Mouse (Mus musculus) gonadal fat pad, adult 2 months (tissue): ENCODE data around the gene Col4a2. TPM values are rescaled to one million over a fixed set of nuclear protein-coding genes. Genes with fewer than 3 reads are reported as not detected.

Experiments used
- DNase-seq: peaks from one replicate; pipeline ENCODE4 v3.0.0-alpha.2; 2012; ENCODE audit warnings: low read depth
- polyA plus RNA-seq: library from polyadenylated mRNA; depleted of rRNA; stranded (reverse); fragments of >200 nt; gene quantifications from 2 replicates; pipeline ENCODE4 v1.2.3, GENCODE M21; 2012; rRNA removed

Col4a2 gene
- polyA plus RNA-seq, result 148 and 239 TPM in 2 replicates

GRCm38 (mm10) chr8:11312349-11313175, at the start of gene Col4a2, which contains the start of gene Col4a1:
Col4a2 (plus strand) TSS chr8:11312805.
Col4a1 (minus strand) TSS chr8:11312826.
- no peak for DNase-seq

- DNase-seq, result no peak
Measured at GRCm38 (mm10) chr8:11263848-11264247, 48.8 kb upstream of the Col4a2 start.

- no peak for DNase-seq
Measured at GRCm38 (mm10) chr8:11265971-11266370, 46.6 kb upstream of the Col4a2 start.

GRCm38 (mm10) chr8:11266471-11266870, 46.1 kb upstream of the Col4a2 start:
- DNase-seq, result no peak

DNA sequence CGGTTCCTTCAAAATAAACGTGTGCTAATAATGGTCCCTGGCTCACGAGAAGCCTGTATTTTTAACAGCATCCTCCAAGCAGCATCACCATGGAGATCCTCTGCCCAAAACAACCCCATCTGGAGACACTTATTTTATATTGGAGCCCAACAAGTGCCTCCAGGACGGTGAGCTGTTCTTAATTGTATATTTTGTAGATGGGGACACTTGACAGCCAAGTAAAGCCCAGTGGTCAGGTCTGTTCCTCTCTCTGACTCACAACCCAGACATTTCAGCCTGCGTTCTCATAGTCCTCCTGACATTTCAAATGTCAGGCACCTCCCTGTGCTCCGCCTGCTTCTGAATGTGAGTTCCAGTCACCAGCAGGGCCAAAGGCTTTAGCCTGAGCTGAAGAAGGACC, 43.9 kb upstream of the Col4a2 start:
- no peak for DNase-seq

GRCm38 (mm10) chr8:11270826-11271225, 41.8 kb upstream of the Col4a2 start:
- DNase-seq, result no peak

GRCm38 (mm10) chr8:11272205-11272604, 40.4 kb upstream of the Col4a2 start:
- DNase-seq, result no peak

DNA sequence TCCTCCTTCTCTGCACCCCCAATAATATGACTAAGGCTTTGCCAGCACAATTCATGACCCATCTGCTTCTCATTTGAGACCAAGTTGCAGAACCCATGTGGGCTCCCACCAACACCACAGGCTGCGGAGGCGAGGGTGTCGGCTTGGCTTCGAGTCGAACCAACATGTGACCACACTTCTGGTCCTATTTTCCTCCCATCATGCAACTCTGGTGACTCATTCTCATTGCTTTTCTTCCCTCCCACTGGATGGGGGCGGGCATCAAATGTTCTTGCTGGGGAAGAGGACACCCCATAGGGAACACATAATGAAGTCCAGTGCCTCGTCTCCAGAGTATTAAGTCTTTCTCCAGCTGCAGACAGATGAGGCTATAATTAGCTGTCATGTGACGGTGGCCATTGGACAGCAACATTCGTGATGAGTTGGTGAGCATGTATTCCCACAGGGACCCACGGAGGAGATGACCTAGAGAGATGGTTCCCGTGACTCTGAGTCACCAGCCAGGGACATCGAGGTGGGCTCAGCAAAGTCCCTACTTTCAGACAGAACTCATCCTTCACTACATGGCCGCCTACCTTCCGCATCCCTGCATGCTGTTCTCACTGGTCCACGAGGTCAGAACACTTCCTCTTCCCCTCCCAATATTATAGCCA, 39.0 kb upstream of the Col4a2 start:
- no peak for DNase-seq

DNA sequence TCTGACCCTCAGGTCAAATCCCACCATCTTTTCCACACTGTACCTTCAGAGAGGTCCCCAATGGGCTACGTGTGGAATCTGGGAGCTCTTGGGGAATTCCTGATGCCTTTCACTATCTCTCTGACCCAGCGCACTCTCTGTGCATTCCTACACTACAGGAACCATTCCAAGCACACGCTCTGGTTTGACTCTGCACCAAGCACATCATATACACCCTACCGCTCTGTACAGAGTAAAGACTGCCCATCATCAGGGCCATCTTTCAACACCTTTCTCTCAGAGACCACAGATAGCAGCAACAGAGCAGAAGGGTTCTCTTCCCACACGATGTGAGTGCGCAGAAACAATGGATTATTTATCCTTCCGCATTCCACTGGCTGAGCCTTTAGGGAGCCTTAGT, 38.2 kb upstream of the Col4a2 start:
- DNase-seq, result no peak

DNA sequence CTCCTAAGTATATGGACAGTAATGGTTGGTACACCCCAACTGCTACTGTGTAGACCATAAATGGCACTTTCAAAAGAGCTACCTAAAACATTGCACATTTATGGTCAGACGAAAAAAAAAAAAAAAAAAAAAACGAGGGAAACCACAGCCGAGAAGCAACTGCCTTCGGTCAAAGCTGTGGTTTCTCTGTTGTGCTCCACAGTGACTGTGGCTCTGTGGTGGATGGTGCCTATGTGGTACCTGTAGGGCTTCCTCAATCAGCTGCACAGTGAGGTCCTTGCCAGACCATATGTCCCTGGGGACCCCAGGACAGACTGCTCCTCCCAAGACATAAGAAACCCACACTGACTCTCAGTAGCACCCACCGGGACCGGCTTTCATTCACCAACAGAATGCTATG, 36.3 kb upstream of the Col4a2 start:
- DNase-seq, result no peak

GRCm38 (mm10) chr8:11277602-11278051, 35.0 kb upstream of the Col4a2 start:
- no peak for DNase-seq

GRCm38 (mm10) chr8:11278101-11278611, 34.4 kb upstream of the Col4a2 start:
- DNase-seq, result no peak

- DNase-seq, result no peak
Measured at GRCm38 (mm10) chr8:11279296-11279826, 33.2 kb upstream of the Col4a2 start.

DNA sequence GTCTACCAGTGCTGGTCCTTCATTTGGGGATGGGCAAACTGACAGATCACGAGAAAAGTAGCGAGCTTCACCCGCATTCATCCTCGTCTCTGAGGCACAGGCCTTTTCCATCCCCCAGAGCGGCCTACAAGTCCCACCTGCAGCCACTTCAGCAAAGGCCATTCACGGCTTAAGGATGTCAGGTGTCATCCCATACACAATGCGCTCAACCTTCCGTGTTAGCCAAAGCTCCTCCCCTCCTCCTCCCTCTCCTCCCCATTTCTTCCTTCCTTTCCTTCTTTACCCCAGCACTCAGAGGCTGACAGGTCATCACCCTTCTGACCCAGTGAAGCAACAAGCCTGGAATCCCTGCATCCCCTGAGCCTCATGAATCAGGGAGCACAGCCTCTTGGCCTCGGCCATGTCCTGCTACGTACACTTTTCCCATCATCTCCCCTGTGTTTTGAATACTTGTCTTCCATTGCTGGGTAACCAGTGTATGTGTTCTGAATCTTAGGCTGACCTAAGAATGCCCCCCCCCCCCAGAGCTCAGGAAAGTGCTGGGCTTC, 31.8 kb upstream of the Col4a2 start:
- DNase-seq, result no peak

- no peak for DNase-seq
Measured at GRCm38 (mm10) chr8:11282139-11282538, 30.5 kb upstream of the Col4a2 start.

- DNase-seq, result no peak
Measured at GRCm38 (mm10) chr8:11282696-11283095, 29.9 kb upstream of the Col4a2 start.

GRCm38 (mm10) chr8:11283217-11283616, 29.4 kb upstream of the Col4a2 start:
- DNase-seq, result no peak

- no peak for DNase-seq
Measured at GRCm38 (mm10) chr8:11285437-11285836, 27.2 kb upstream of the Col4a2 start.

GRCm38 (mm10) chr8:11287139-11287538, 25.5 kb upstream of the Col4a2 start:
- no peak for DNase-seq

- no peak for DNase-seq
Measured at GRCm38 (mm10) chr8:11288286-11288685, 24.3 kb upstream of the Col4a2 start.

DNA sequence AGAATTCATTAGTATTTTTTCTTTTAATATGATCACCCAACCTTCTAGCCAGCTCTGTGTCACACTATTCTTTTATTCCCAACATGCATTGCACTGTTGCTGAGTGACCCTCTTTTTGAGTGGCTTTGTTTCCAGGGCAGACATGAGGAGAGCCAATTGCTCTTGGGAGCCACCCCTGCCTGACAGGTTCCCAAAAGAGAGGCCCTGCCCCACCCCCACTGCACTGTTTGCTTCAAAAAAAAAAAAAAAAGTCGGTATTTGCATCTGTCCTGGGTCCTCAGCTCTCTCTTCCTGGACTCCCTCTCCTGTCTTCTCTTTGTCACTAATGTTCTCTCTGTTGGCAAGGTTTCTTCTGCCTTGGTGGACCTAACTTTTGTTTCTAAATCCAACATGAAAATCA, 22.1 kb upstream of the Col4a2 start:
- no peak for DNase-seq

DNA sequence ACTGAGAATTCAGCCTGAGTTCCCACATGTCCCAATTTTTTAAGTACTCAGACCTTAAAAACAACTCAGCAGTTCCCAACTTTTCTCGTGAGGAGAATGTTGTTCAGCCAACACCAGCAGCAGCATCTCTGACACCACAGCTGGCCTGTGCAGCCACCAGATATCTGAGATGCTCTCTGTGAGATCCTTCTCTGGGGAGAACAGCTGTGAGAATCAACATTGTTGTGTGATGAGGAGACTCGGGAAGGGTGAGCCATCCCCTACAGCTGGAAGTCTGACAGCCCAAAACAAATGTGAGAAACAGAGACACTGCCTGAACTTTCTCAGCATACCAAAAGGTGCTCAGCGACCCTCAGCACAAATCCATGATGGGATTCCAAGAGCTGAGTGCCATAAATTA, 20.0 kb upstream of the Col4a2 start:
- no peak for DNase-seq
